Mouse (Mus musculus) T-helper 17 cell (primary cell): ENCODE data around the gene Ncam2.

ENCODE experiments used
- in situ Hi-C, 2 experiments: fragments of 300-600 bp; cut with MboI, MseI; formaldehyde crosslinking; loops; 1 replicate in 1 of 2; 2 replicates in 1 of 2; pipeline ENCODE4 v1.15.1; 2025; ENCODE audit warnings: high pct_unique_total_duplicates in 2 of 2

Ncam2 gene

DNA sequence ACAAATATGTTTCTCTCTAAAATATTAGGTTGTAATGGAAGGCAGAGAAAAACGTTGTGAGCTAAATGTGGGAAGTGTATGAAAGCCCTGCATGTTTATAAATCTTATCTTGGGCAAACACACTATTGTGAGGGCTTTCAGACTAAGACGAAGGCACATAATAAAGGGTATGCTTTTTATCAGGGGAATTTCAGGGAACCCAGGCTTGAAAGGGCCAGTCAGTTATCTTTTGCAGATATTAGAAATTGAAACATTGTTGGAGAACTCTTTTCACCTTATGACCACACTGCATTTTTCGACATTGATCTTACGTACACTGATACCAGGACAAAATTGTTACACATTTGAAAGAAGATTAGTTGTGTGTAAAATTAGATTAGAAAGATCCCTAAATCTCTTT is 423.3 kb downstream of the Ncam2 start:
- in situ Hi-C loops: no loop called here

DNA sequence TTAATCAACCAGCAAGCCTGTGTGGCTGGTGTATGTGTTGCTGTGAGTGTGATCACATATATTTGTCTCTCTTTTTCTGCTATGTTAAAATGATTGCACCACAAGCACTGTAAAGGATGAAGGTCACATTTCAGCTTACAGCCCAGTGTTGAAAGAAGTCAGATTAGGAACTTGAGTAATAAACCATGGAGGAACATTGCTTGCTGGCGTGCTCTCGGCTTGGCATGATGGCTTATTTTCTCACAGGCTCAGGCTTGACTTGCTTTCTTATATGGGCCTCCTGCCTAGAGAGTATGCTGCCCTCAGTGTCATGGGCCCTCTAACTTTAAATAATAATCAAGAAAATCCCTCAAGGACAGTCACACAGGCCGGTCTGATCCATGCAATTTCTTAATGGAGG is 449.8 kb downstream of the Ncam2 start:
- in situ Hi-C loops: no loop called here

DNA sequence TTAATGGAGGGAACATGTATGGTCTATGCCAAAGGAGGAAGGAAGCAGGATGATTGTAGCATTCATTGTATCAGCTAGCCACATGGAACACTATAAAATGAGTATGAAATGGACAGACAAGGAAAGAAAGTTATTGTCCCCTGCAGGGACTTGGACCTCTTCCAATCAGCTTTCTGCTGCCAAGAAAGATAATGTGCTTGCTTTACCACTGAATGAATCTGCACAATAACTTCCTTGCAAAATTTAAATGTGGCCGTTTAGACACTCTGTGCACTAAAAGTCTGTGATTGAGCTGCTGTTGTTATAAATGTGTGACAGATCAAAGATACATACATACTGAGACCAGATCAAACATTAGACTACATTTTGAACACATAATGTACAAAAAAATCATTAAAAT is 451.1 kb downstream of the Ncam2 start:
- in situ Hi-C loops: no loop called here

DNA sequence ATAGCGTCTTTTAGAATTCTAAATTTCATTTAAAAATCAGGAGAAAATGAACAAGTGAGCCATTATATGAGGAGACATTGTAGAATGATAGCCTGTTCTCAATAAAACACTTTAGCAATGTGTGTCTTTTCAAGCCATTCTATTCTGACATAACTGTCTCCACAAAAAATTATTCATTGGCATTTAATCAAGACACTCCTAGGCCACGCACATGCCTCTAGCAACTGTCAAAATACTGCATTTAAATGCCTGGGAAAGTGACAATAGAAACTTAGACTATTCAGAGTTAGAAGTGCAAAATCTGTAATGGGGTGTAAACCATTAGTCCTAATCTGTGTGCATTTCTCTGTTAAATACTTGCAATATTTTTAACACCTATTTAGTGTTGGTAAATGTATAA is 456.1 kb downstream of the Ncam2 start:
- in situ Hi-C loops: no loop called here

DNA sequence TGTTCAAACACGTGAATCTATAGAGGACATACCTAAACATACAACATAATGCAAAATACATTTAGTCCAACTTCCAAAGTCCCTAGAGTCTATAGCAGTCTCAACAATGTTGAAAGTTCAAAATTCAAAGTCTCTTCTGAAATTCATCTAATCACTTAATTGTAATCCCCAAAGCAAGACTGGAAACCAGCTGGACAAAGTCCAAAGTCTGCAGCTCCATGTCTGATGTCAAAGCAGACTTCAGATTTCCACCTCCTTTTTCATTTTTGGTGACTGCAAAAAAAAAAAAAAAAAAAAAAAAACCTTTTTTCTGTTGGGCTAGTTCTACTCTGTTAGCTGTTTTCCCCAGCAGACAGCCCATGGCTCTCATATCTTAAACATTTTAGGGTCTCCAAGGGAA is 473.4 kb downstream of the Ncam2 start:
- in situ Hi-C loops: no loop called here

DNA sequence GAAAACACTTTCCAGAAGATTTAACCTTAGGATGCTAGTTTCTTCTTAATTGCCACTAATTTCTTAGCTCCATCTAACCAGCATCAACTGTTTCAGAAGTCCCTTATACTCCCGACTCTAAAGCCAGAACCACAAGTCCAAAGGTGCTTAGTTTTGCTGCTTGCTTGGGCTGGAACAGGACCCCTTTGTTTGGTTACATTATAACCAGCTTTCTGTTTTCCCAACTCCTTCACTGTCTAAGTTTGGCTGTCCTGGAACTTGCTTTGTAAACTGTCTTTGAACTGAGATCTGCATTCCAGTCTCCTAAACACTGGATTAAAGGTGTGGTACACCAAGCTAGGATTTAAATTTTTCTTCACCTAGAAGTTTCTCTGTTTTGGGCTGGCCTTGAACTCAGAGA is 475.0 kb downstream of the Ncam2 start:
- in situ Hi-C loops: no loop called here
